Mouse (Mus musculus) forebrain, embryonic 16.5 days (tissue): Measurements from ENCODE around the gene Mettl24. TPM values are rescaled to one million over a fixed set of nuclear protein-coding genes. Genes with fewer than 3 reads are reported as not detected.

Source experiments
- polyA plus RNA-seq: library from polyadenylated mRNA; unstranded; fragments of >200 nt; fragmentation: Nextera tagmentation; extraction: Ambion mirVana; gene quantifications from 2 replicates; pipeline ENCODE4 v1.2.1, GENCODE M21; 2015

Gene Mettl24
- polyA plus RNA-seq, 1 experiment from 2014 or later, result 0.27 TPM

Other genes with a start within 250 kb of the Mettl24 start
- gene Slc22a16, start 112.9 kb upstream of the Mettl24 start, polyA plus RNA-seq, result not detected in 2 replicates
- gene Ddo, start 53.3 kb upstream of the Mettl24 start, polyA plus RNA-seq, result 0.48 and 0.71 TPM in 2 replicates
- 32.6 and 33.6 TPM in 2 replicates for gene Cdc40, start 200.0 kb downstream of the Mettl24 start, polyA plus RNA-seq
- gene Wasf1, start 200.2 kb downstream of the Mettl24 start, polyA plus RNA-seq, result 105 and 113 TPM in 2 replicates